Mouse (Mus musculus) forebrain, embryonic 14.5 days (tissue): Measurements from ENCODE around the gene Mecom. TPM values are rescaled to one million over a fixed set of nuclear protein-coding genes. Genes with fewer than 3 reads are reported as not detected.
A peak's percentile ranks its signal among the peaks of the same experiment; 100 is the strongest.

Source experiments
- ATAC-seq: fragments of 200-750 bp; cut with Nextera tagmentation; 2 replicates; pipeline ENCODE4 v1.8.0; 2017; ENCODE audit warnings: mild to moderate bottlenecking, moderate library complexity
- DNase-seq: peaks from one replicate; pipeline ENCODE4 v3.0.0-alpha.2; 2015; ENCODE audit warnings: low spot score
- H3K27ac ChIP-seq: fragments of 300-500 bp; sonication (generic); 2 replicates; pipeline ENCODE4 v1.5.1; 2014; ENCODE audit warnings: low read depth, mild to moderate bottlenecking, control low read depth, low read length, moderate library complexity
- H3K27me3 ChIP-seq: fragments of 300-500 bp; sonication (generic); replicated peaks from 2 replicates; pipeline ENCODE4 v1.6.1; 2014; ENCODE audit warnings: low read length, control low read depth, mixed read lengths; ENCODE audit not compliant: control insufficient read depth, insufficient read depth
- H3K36me3 ChIP-seq: fragments of 300-500 bp; sonication (generic); 2 replicates; pipeline ENCODE4 v1.6.1; 2014; ENCODE audit warnings: low read length, control low read depth; ENCODE audit not compliant: control insufficient read depth, insufficient read depth
- H3K4me1 ChIP-seq: fragments of 300-500 bp; sonication (generic); 2 replicates; pipeline ENCODE4 v1.6.1; 2014; ENCODE audit warnings: antibody characterized with exemption, low read length, control low read depth; ENCODE audit not compliant: control insufficient read depth, insufficient read depth
- H3K4me2 ChIP-seq: fragments of 300-500 bp; sonication (generic); 2 replicates; pipeline ENCODE4 v1.6.1; 2014; ENCODE audit warnings: mild to moderate bottlenecking, control low read depth, low read length
- H3K4me3 ChIP-seq: fragments of 300-500 bp; sonication (generic); 2 replicates; pipeline ENCODE4 v1.5.1; 2014; ENCODE audit warnings: low read depth, low read length, control low read depth
- H3K9ac ChIP-seq: fragments of 300-500 bp; sonication (generic); 2 replicates; pipeline ENCODE4 v1.6.1; 2014; ENCODE audit warnings: mild to moderate bottlenecking, low read length, control low read depth, moderate library complexity
- H3K9me3 ChIP-seq: fragments of 300-500 bp; sonication (generic); replicated peaks from 2 replicates; pipeline ENCODE4 v1.6.1; 2016; ENCODE audit warnings: low read length, control low read depth, mixed read lengths; ENCODE audit not compliant: control insufficient read depth
- whole genome bisulfite sequencing: fragments of 180-500 bp; shearing (Covaris S2); extraction: QIAGEN DNeasy Blood & Tissue Kit; methylation state at CpG from one replicate; pipeline ENCODE4 v1.1.7; 2014; 5-methylcytosine and 5-hydroxymethylcytosine counted together
- polyA plus RNA-seq: library from polyadenylated mRNA; unstranded; fragments of >200 nt; fragmentation: Nextera tagmentation; extraction: Ambion mirVana; gene quantifications from 2 replicates; pipeline ENCODE4 v1.2.1, GENCODE M21; 2014

Mecom gene
- polyA plus RNA-seq, 1 experiment from 2014 or later = 3.2 TPM

- ATAC-seq (no peak), DNase-seq (peak; percentile 16)
- Histone ChIP-seq H3K9ac (no peak overlapping the region), H3K4me3 (no peak overlapping the region), H3K9me3 (no peaks in the 10 kb centered on the region), H3K36me3 (no peaks in the 10 kb centered on the region), H3K27ac (no peak overlapping the region), H3K4me2 (no peak overlapping the region), H3K4me1 (0 out of 2 replicates have a peak, but pooled peaks cover 3% of the 10 kb centered on the region), H3K27me3 (no peaks in the 10 kb centered on the region)
- WGBS = 73% methylated on average over 7 of the region's 7 CpGs
These were observed 467.0 kb downstream of the Mecom start for GRCm38 (mm10) chr3:30080827-30081226.

- WGBS = 94% methylated on average over 7 of the region's 7 CpGs
- ATAC-seq (no peak), DNase-seq (no peak)
- H3K9me3 ChIP-seq = no peaks in the 10 kb centered on the region
- no peaks in the 10 kb centered on the region for H3K27me3 ChIP-seq
- no peaks in the 10 kb centered on the region for H3K4me1 ChIP-seq
- H3K4me2 ChIP-seq = no peak overlapping the region
- H3K4me3 ChIP-seq = no peak overlapping the region
- H3K9ac ChIP-seq = no peak overlapping the region
- H3K27ac ChIP-seq = no peak overlapping the region
- H3K36me3 ChIP-seq = no peaks in the 10 kb centered on the region
These were observed 471.3 kb downstream of the Mecom start for GRCm38 (mm10) chr3:30076522-30076921.

- ATAC-seq = no peak
These were observed 476.5 kb downstream of the Mecom start for GRCm38 (mm10) chr3:30071271-30071670.

GRCm38 (mm10) chr3:30066519-30066918 lies 481.3 kb downstream of the Mecom start:
- Histone ChIP-seq H3K4me3 (no peak overlapping the region), H3K27me3 (no peaks in the 10 kb centered on the region), H3K9ac (no peak overlapping the region), H3K36me3 (no peaks in the 10 kb centered on the region), H3K4me2 (no peak overlapping the region), H3K4me1 (no peaks in the 10 kb centered on the region), H3K9me3 (no peaks in the 10 kb centered on the region), H3K27ac (no peak overlapping the region)
- DNase-seq (no peak), ATAC-seq (no peak)
- 78% methylated on average over 7 of the region's 7 CpGs for WGBS

More at GRCm38 (mm10) chr3:30071271-30071670, 476.5 kb downstream of the Mecom start:
- Histone ChIP-seq H3K27ac (no peak overlapping the region), H3K27me3 (no peaks in the 10 kb centered on the region), H3K9ac (no peak overlapping the region), H3K4me2 (no peak overlapping the region), H3K4me3 (no peak overlapping the region), H3K9me3 (no peaks in the 10 kb centered on the region), H3K4me1 (no peaks in the 10 kb centered on the region), H3K36me3 (no peaks in the 10 kb centered on the region)
- DNase-seq = peak; percentile 7

GRCm38 (mm10) chr3:30060058-30060457 lies 487.8 kb downstream of the Mecom start:
- no peak for ATAC-seq
- 93% methylated on average over 7 of the region's 7 CpGs for WGBS
- H3K4me2 ChIP-seq = no peak overlapping the region

GRCm38 (mm10) chr3:30059615-30060014 lies 488.2 kb downstream of the Mecom start:
- Histone ChIP-seq H3K9me3 (no peaks in the 10 kb centered on the region), H3K9ac (no peak overlapping the region)
- no peak for ATAC-seq

More at GRCm38 (mm10) chr3:30060058-30060457, 487.8 kb downstream of the Mecom start:
- Histone ChIP-seq H3K4me1 (no peaks in the 10 kb centered on the region), H3K27ac (no peak overlapping the region), H3K27me3 (no peaks in the 10 kb centered on the region), H3K4me3 (no peak overlapping the region), H3K36me3 (no peaks in the 10 kb centered on the region), H3K9me3 (no peaks in the 10 kb centered on the region), H3K9ac (no peak overlapping the region)
- no peak for DNase-seq

GRCm38 (mm10) chr3:30051287-30051686 lies 496.5 kb downstream of the Mecom start:
- Histone ChIP-seq H3K4me1 (no peaks in the 10 kb centered on the region), H3K4me2 (no peak overlapping the region), H3K9ac (no peak overlapping the region), H3K4me3 (no peak overlapping the region), H3K36me3 (no peaks in the 10 kb centered on the region), H3K27ac (no peak overlapping the region), H3K27me3 (no peaks in the 10 kb centered on the region), H3K9me3 (no peaks in the 10 kb centered on the region)
- 92% methylated on average over 6 of the region's 6 CpGs for WGBS
- DNase-seq (no peak), ATAC-seq (no peak)

More at GRCm38 (mm10) chr3:30059615-30060014, 488.2 kb downstream of the Mecom start:
- Histone ChIP-seq H3K27ac (no peak overlapping the region), H3K4me3 (no peak overlapping the region), H3K4me2 (no peak overlapping the region), H3K27me3 (no peaks in the 10 kb centered on the region), H3K4me1 (no peaks in the 10 kb centered on the region), H3K36me3 (no peaks in the 10 kb centered on the region)
- 94% methylated on average over 4 of the region's 4 CpGs for WGBS
- no peak for DNase-seq

- no peaks in the 10 kb centered on the region for H3K36me3 ChIP-seq
- DNase-seq (no peak), ATAC-seq (no peak)
- no peak overlapping the region for H3K4me3 ChIP-seq
- no peak overlapping the region for H3K27ac ChIP-seq
- H3K27me3 ChIP-seq = no peaks in the 10 kb centered on the region
- H3K4me1 ChIP-seq = no peaks in the 10 kb centered on the region
- no peak overlapping the region for H3K4me2 ChIP-seq
- H3K9ac ChIP-seq = no peak overlapping the region
- 86% methylated on average over 5 of the region's 5 CpGs for WGBS
- H3K9me3 ChIP-seq = no peaks in the 10 kb centered on the region
These were observed 497.0 kb downstream of the Mecom start for GRCm38 (mm10) chr3:30050795-30051194.

- no peak overlapping the region for H3K27ac ChIP-seq
- no peak for DNase-seq
- ATAC-seq = no peak
- no peaks in the 10 kb centered on the region for H3K9me3 ChIP-seq
- no peaks in the 10 kb centered on the region for H3K27me3 ChIP-seq
- H3K4me1 ChIP-seq = no peaks in the 10 kb centered on the region
- no peak overlapping the region for H3K4me3 ChIP-seq
- H3K4me2 ChIP-seq = no peak overlapping the region
- no peak overlapping the region for H3K9ac ChIP-seq
- H3K36me3 ChIP-seq = no peaks in the 10 kb centered on the region
- 83% methylated on average over 5 of the region's 5 CpGs for WGBS
These were observed 499.0 kb downstream of the Mecom start for GRCm38 (mm10) chr3:30048792-30049191.
